Mouse (Mus musculus): Measurements from ENCODE around the gene Dmap1. TPM values are rescaled to one million over a fixed set of nuclear protein-coding genes. Genes with fewer than 3 reads are reported as not detected.

The Dmap1 gene
- polyA plus RNA-seq, 1 experiment = 17.9 TPM

- H3K4me3 ChIP-seq (ENCODE audit: insufficient read depth, low read length) = no peak overlapping the region
- peaks cover 22% of the 10 kb centered on the region for H3K4me1 ChIP-seq (ENCODE audit: control insufficient read depth, insufficient read depth, low read length)
- TF ChIP-seq CTCF (IDR thresholded peaks at IDR 0.05; ENCODE audit: borderline replicate concordance, insufficient read depth, low read length) (peak; percentile 37; the same call in 1 of the 2 replicates), POLR2A (IDR thresholded peaks at IDR 0.05; ENCODE audit: low read depth, low read length) (no peak)
- H3K27ac ChIP-seq (ENCODE audit: insufficient read depth, low read length) = peak overlapping the region; percentile 55
Measured at GRCm38 (mm10) chr4:117658582-117659444, 23.3 kb downstream of the Dmap1 start.

- Histone ChIP-seq H3K4me1 (ENCODE audit: control insufficient read depth, insufficient read depth, low read length) (peaks cover 22% of the 10 kb centered on the region), H3K4me3 (ENCODE audit: insufficient read depth, low read length) (no peak overlapping the region), H3K27ac (ENCODE audit: insufficient read depth, low read length) (peak overlapping the region; percentile 55)
- TF ChIP-seq CTCF (IDR thresholded peaks at IDR 0.05; ENCODE audit: borderline replicate concordance, insufficient read depth, low read length) (no peak), POLR2A (IDR thresholded peaks at IDR 0.05; ENCODE audit: low read depth, low read length) (no peak)
Measured at GRCm38 (mm10) chr4:117657646-117658045, 24.4 kb downstream of the Dmap1 start.

- H3K27ac ChIP-seq (ENCODE audit: insufficient read depth, low read length) = peak overlapping the region; percentile 55; the same call in 1 of the 2 replicates
Measured at GRCm38 (mm10) chr4:117656961-117657360, 25.1 kb downstream of the Dmap1 start.

GRCm38 (mm10) chr4:117655500-117655863 is 26.6 kb downstream of the Dmap1 start:
- H3K4me3 ChIP-seq (ENCODE audit: insufficient read depth, low read length) = no peak overlapping the region
- TF ChIP-seq CTCF (IDR thresholded peaks at IDR 0.05; ENCODE audit: borderline replicate concordance, insufficient read depth, low read length) (no peak), POLR2A (IDR thresholded peaks at IDR 0.05; ENCODE audit: low read depth, low read length) (no peak)

More at GRCm38 (mm10) chr4:117656961-117657360, 25.1 kb downstream of the Dmap1 start:
- Histone ChIP-seq H3K4me3 (ENCODE audit: insufficient read depth, low read length) (no peak overlapping the region), H3K4me1 (ENCODE audit: control insufficient read depth, insufficient read depth, low read length) (peaks cover 22% of the 10 kb centered on the region)
- TF ChIP-seq CTCF (IDR thresholded peaks at IDR 0.05; ENCODE audit: borderline replicate concordance, insufficient read depth, low read length) (no peak), POLR2A (IDR thresholded peaks at IDR 0.05; ENCODE audit: low read depth, low read length) (no peak)

GRCm38 (mm10) chr4:117654703-117655499 is 27.2 kb downstream of the Dmap1 start:
- Histone ChIP-seq H3K4me3 (ENCODE audit: insufficient read depth, low read length) (no peak overlapping the region), H3K4me1 (ENCODE audit: control insufficient read depth, insufficient read depth, low read length) (peaks cover 21% of the 10 kb centered on the region), H3K27ac (ENCODE audit: insufficient read depth, low read length) (no peak overlapping the region)
- no peak for TF ChIP-seq CTCF (IDR thresholded peaks at IDR 0.05; ENCODE audit: borderline replicate concordance, insufficient read depth, low read length)
- no peak for TF ChIP-seq POLR2A (IDR thresholded peaks at IDR 0.05; ENCODE audit: low read depth, low read length)

More at GRCm38 (mm10) chr4:117655500-117655863, 26.6 kb downstream of the Dmap1 start:
- peaks cover 22% of the 10 kb centered on the region for H3K4me1 ChIP-seq (ENCODE audit: control insufficient read depth, insufficient read depth, low read length)
- H3K27ac ChIP-seq (ENCODE audit: insufficient read depth, low read length) = no peak overlapping the region

GRCm38 (mm10) chr4:117654016-117654702 is 27.9 kb downstream of the Dmap1 start:
- no peak for TF ChIP-seq CTCF (IDR thresholded peaks at IDR 0.05; ENCODE audit: borderline replicate concordance, insufficient read depth, low read length)
- TF ChIP-seq POLR2A (IDR thresholded peaks at IDR 0.05; ENCODE audit: low read depth, low read length) = no peak
- Histone ChIP-seq H3K4me1 (ENCODE audit: control insufficient read depth, insufficient read depth, low read length) (peaks cover 15% of the 10 kb centered on the region), H3K27ac (ENCODE audit: insufficient read depth, low read length) (no peak overlapping the region), H3K4me3 (ENCODE audit: insufficient read depth, low read length) (no peak overlapping the region)

GRCm38 (mm10) chr4:117652727-117653126 is 29.3 kb downstream of the Dmap1 start:
- Histone ChIP-seq H3K27ac (ENCODE audit: insufficient read depth, low read length) (no peak overlapping the region), H3K4me1 (ENCODE audit: control insufficient read depth, insufficient read depth, low read length) (peaks cover 8% of the 10 kb centered on the region; the same call in 1 of the 2 replicates), H3K4me3 (ENCODE audit: insufficient read depth, low read length) (no peak overlapping the region)
- TF ChIP-seq CTCF (IDR thresholded peaks at IDR 0.05; ENCODE audit: borderline replicate concordance, insufficient read depth, low read length) (no peak), POLR2A (IDR thresholded peaks at IDR 0.05; ENCODE audit: low read depth, low read length) (no peak)

- no peak for TF ChIP-seq CTCF (IDR thresholded peaks at IDR 0.05; ENCODE audit: borderline replicate concordance, insufficient read depth, low read length)
- no peak for TF ChIP-seq POLR2A (IDR thresholded peaks at IDR 0.05; ENCODE audit: low read depth, low read length)
- Histone ChIP-seq H3K4me1 (ENCODE audit: control insufficient read depth, insufficient read depth, low read length) (0 out of 2 replicates have a peak, but pooled peaks cover 5% of the 10 kb centered on the region), H3K27ac (ENCODE audit: insufficient read depth, low read length) (no peak overlapping the region), H3K4me3 (ENCODE audit: insufficient read depth, low read length) (no peak overlapping the region)
Measured at GRCm38 (mm10) chr4:117651626-117652101, 30.4 kb downstream of the Dmap1 start.

Data from embryonic fibroblast, embryonic 13.5 days (primary cell).